Mouse (Mus musculus) G1E (cell line): Measurements from ENCODE around the gene Dvl1. TPM values are rescaled to one million over a fixed set of nuclear protein-coding genes. Genes with fewer than 3 reads are reported as not detected.
A peak's percentile ranks its signal among the peaks of the same experiment; 100 is the strongest.

Experiments used
- ATAC-seq: 2 replicates; pipeline ENCODE4 v1.8.0; 2016; ENCODE audit warnings: mild to moderate bottlenecking; ENCODE audit not compliant: insufficient number of reproducible peaks, poor library complexity, low FRiP score, severe bottlenecking; ENCODE audit errors: extremely low read depth
- DNase-seq: peaks from one replicate; pipeline ENCODE4 v3.0.0; 2012; ENCODE audit warnings: low spot score
- H3K27me3 ChIP-seq: 2 replicates; pipeline ENCODE4 v1.6.1; 2012; ENCODE audit warnings: mild to moderate bottlenecking, low read length, inconsistent platforms; ENCODE audit not compliant: insufficient read depth
- H3K36me3 ChIP-seq: replicated peaks from 2 replicates; pipeline ENCODE3; 2012; ENCODE audit warnings: mild to moderate bottlenecking, inconsistent platforms
- H3K4me1 ChIP-seq: 2 replicates; pipeline ENCODE4 v1.6.1; 2012; ENCODE audit warnings: low read depth, low read length, inconsistent platforms, mixed read lengths; ENCODE audit not compliant: insufficient read depth
- H3K4me3 ChIP-seq: 2 replicates; pipeline ENCODE4 v1.5.1; 2012; ENCODE audit warnings: low read depth, mild to moderate bottlenecking, inconsistent platforms, low read length, moderate library complexity, mixed read lengths
- H3K9me3 ChIP-seq: replicated peaks from 2 replicates; pipeline ENCODE4 v1.6.1; 2012; ENCODE audit warnings: inconsistent platforms
- CTCF ChIP-seq: IDR thresholded peaks from 2 replicates; pipeline ENCODE4 v1.5.1; 2012; ENCODE audit warnings: low read depth, low read length, inconsistent platforms, mixed read lengths
- GATA1 ChIP-seq: IDR thresholded peaks from 2 replicates; pipeline ENCODE4 v1.6.1; 2012; ENCODE audit warnings: borderline replicate concordance, low read length, inconsistent platforms, mixed read lengths
- GATA2 ChIP-seq: IDR thresholded peaks from 2 replicates; pipeline ENCODE4 v1.6.1; 2012; ENCODE audit warnings: low read depth, low read length, inconsistent platforms, borderline replicate concordance
- POLR2AphosphoS5 ChIP-seq: IDR thresholded peaks from 2 replicates; pipeline ENCODE4 v1.6.1; 2012; ENCODE audit warnings: low read depth, low read length, inconsistent platforms; ENCODE audit not compliant: insufficient replicate concordance
- TAL1 ChIP-seq: conservative IDR thresholded peaks from 2 replicates; pipeline ENCODE4 v1.6.1; 2012; ENCODE audit warnings: low read depth, low read length, inconsistent platforms, mixed read lengths
- polyA plus RNA-seq: library from polyadenylated mRNA; stranded (reverse); fragments of >175 nt; gene quantifications from 2 replicates; pipeline ENCODE4 v1.2.3, GENCODE M21; 2012
- total RNA-seq, 2 experiments: library from RNA; stranded (forward) in 1 of 2; stranded (reverse) in 1 of 2; fragments of 200-1000 nt in 1 of 2; fragments of >200 nt in 1 of 2; fragmentation: Nextera tagmentation in 1 of 2; gene quantifications; 2 replicates each; pipeline ENCODE4 v1.2.3; 2014 to 2017

Dvl1 gene
- total and polyA plus RNA-seq, 3 experiments = 9.2 to 77.7 (median 14.4) TPM

DNA sequence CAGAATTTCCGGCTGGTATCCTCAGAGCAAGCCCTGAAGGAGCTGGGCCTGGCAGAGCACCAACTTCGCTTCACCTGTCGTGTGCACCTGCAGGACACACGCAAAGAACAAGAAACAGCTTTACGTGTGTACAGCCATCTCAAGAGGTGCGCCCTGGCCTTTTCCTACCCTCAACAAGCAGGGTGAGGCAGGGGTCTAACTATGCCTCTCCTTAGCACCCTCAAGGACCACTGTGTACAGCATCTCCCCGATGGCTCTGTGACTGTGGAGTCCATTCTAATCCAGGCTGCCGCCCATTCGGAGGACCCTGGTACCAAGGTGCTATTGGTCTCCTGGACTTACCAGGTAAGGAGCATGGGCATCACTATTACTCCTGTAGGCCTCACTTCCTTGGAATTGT is 41.0 kb downstream of the Dvl1 start:
- H3K4me3 ChIP-seq = no peak overlapping the region
- H3K27me3 ChIP-seq = no peaks in the 10 kb centered on the region
- peaks cover 42% of the 10 kb centered on the region for H3K4me1 ChIP-seq
- ATAC-seq = no peak
- TF ChIP-seq TAL1 (no peak), GATA1 (no peak), GATA2 (no peak), CTCF (no peak), POLR2AphosphoS5 (no peak)
- H3K9me3 ChIP-seq = no peaks in the 10 kb centered on the region
- H3K36me3 ChIP-seq = peaks cover 75% of the 10 kb centered on the region
- no peak for DNase-seq

DNA sequence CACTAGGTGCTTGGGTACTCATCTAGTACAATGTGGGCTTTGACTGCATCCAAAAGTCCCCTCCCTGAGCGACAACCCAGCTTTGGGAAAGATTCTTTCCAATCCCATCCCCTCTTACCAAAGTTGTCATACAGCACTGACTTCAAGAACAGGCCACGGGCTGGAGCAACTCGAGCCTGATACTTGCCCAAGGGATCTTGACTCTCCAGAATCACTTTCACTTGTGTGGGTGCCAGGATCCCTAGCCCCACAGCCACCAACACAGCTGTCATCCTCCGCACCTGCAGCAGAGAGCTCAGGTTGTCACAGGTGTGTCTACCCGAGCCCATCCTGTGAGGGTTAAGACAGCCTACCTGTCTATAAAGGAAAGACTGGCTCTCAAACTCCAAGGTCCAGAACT is 42.1 kb downstream of the Dvl1 start:
- no peak for DNase-seq
- no peak for ATAC-seq
- Histone ChIP-seq H3K27me3 (no peaks in the 10 kb centered on the region), H3K36me3 (peaks cover 68% of the 10 kb centered on the region), H3K4me1 (peaks cover 53% of the 10 kb centered on the region), H3K4me3 (no peak overlapping the region), H3K9me3 (no peaks in the 10 kb centered on the region)
- no peak for TF ChIP-seq POLR2AphosphoS5
- TF ChIP-seq TAL1 = no peak

DNA sequence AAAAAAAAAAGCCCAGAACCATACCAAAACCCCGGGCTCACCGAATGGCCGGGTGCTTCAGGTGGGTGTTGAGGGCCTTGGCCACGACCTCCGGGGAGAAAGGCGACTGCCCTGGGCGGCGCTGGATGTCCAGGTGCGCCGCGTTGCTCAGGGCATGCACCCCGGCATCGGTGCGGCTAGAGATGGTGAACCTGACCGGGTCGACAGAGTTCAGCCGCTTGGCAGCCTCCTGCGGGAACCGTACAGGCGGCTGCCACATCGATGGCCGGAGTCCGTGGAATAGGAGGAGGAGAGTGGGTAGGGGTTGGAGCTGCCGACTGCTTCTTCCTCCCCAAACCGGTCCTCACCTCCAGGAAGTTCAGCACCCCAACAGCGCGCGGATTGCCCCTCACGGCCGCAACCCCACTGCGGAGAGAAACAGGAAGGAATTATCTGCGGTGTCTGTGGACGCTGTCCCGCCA is 43.8 kb downstream of the Dvl1 start:
- peaks cover 69% of the 10 kb centered on the region for H3K36me3 ChIP-seq
- ATAC-seq = no peak

DNA sequence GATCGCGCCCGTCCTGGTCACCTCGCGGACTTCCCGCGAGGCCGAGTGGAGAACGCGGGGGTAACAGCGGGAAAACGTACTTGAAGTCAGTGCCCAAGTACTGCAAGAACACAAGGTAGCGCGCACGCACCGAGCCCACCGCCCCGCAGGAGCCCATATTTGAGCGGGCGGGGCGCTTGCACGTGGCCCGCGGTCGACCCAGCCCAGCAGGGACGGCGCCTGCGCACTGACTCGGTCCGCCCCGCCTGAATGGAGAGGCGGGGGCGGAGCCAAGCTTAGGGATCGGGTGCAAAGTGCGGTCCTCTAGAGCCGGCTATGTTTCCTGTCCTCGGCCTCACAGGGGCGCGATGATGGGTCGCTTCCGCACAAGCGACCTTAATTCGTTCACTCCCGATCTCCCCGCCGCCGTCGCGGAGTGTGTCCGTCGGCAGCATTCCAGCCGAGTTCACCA is 44.4 kb downstream of the Dvl1 start, which contains the start of the genes Pusl1 and Acap3:
Gene Pusl1, minus strand, starts transcription at position 231 of the 451 bp plus-strand sequence.
Gene Acap3, plus strand, starts transcription at position 272 of the 451 bp plus-strand sequence.
- no peak for TF ChIP-seq TAL1
- TF ChIP-seq GATA2 = no peak
- no peak for TF ChIP-seq CTCF
- TF ChIP-seq GATA1 = no peak
- TF ChIP-seq POLR2AphosphoS5 = no peak
- Histone ChIP-seq H3K27me3 (no peaks in the 10 kb centered on the region), H3K36me3 (peaks cover 69% of the 10 kb centered on the region), H3K4me3 (peak within 1 kb of the TSS; percentile 90), H3K9me3 (no peaks in the 10 kb centered on the region), H3K4me1 (peaks cover 63% of the 10 kb centered on the region)
- DNase-seq = peak; percentile 88
- peak; percentile 36 for ATAC-seq

More for the DNA sequence above, 43.8 kb downstream of the Dvl1 start:
- H3K4me3 ChIP-seq = peak overlapping the region; percentile 90
- H3K4me1 ChIP-seq = peaks cover 66% of the 10 kb centered on the region
- H3K9me3 ChIP-seq = no peaks in the 10 kb centered on the region
- TF ChIP-seq GATA1 (no peak), POLR2AphosphoS5 (no peak)
- no peak for DNase-seq
- no peaks in the 10 kb centered on the region for H3K27me3 ChIP-seq

DNA sequence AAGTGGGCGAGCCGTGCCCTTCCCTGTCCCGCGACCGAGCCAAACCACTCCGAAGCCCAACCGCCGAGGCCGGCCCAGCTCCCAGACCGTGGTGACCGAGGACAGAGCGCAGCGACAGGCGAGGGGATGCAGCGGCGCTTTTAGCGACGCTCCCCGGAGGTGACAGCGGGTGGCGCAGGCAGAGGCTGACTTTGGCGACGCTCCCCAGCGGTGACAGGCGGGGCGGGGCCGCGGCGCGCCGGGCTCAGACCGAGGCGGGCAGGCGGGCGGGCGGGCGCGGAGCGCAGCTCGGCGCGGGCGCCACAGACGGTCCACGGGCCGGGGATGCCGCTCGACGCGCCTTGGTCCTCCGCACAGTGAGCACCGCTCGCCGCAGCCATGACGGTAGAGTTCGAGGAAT is 44.8 kb downstream of the Dvl1 start:
- TF ChIP-seq GATA1 (no peak), CTCF (no peak), GATA2 (no peak), POLR2AphosphoS5 (no peak), TAL1 (no peak)
- DNase-seq (peak; percentile 86), ATAC-seq (peak; percentile 24)
- peak overlapping the region; percentile 90 for H3K4me3 ChIP-seq
- H3K27me3 ChIP-seq = no peaks in the 10 kb centered on the region
- peaks cover 69% of the 10 kb centered on the region for H3K36me3 ChIP-seq
- H3K4me1 ChIP-seq = peaks cover 62% of the 10 kb centered on the region
- no peaks in the 10 kb centered on the region for H3K9me3 ChIP-seq

DNA sequence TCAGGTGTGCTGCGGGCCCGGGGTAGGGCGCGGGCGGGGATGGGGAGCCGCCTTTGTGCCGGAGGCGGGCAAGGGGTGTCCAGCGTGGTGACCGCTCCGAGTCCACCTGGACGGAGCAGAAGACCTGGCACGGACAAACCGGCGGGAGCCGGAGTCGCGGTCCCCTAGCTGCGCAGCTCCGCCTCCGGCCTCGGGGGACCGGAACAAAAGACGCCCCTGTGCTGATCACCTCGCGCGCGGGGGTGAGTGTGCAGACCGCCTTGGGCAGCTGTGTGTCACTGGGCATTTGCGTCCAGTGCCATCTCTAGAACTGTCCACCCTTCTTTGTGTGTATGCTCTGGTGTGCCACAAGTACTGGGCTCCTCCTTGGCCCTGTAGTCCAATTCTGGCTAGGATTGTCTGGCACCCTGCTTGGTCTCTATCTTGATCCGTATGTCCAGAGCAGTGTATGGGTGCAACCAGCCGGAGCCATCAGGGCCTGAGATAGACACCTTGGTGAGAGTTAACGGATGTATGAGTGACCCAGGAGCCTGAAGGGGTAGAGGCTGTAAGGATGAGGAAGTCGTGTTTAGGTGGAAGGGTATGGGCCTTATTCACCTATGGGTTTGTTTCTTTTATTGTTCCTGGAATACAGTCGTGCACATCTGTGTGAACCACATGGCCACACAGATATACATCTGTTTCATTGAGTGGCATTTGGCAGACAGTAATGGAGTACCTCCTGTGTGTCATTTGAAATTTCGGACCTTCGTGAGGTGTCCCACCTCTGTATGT is 45.4 kb downstream of the Dvl1 start:
- Histone ChIP-seq H3K9me3 (no peaks in the 10 kb centered on the region), H3K4me1 (peaks cover 59% of the 10 kb centered on the region), H3K36me3 (peaks cover 66% of the 10 kb centered on the region), H3K27me3 (no peaks in the 10 kb centered on the region), H3K4me3 (peak overlapping the region; percentile 90)
- DNase-seq (peak; percentile 48), ATAC-seq (peak; percentile 26; the same call in 1 of the 2 replicates)
- TF ChIP-seq GATA2 (no peak), POLR2AphosphoS5 (no peak), CTCF (no peak), GATA1 (no peak), TAL1 (no peak)
